ENCODE assay signal across 22 mouse cellular contexts in the genomic region with DNA sequence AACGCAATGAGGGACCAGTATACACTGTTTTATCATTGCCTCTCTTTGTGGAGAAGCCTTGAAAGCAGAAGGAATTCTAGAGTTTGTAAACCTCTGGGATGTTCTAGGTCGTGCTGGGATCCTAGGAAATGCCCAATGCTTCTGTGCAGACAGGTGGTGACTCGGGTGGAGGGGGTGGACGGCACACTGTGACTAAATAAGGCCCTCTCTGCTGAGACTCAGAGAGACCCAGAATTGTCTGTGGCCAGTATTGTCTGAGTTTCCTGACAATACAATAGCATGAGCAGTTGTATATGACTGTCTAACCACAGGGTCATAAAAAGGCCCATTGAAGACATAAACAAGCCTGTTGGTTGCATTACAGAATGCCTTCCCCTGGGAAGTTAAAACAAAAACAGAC.
"Had no signal": no experiment of that assay in that cellular context is flagged by ENCODE, and none has a peak within 500 bp of the region (broad histone marks: within the 10 kb centered on the region; RNA-seq: fewer than 3 reads in every experiment).

No protein-coding gene starts in this region.

- H3K4me2 ChIP-seq: intestine, embryonic 15.5 days; kidney, embryonic 15.5 days; limb, embryonic 12.5 days; limb, embryonic 15.5 days; liver, embryonic 11.5 days; midbrain, embryonic 12.5 days; neural tube, embryonic 12.5 days; neural tube, embryonic 15.5 days; stomach, embryonic 15.5 days had no signal

- H3K27ac ChIP-seq: intestine, embryonic 15.5 days; kidney, embryonic 15.5 days; left cerebral cortex, adult 2 months; limb, embryonic 12.5 days; limb, embryonic 15.5 days; liver, embryonic 14.5 days; midbrain, embryonic 12.5 days; neural tube, embryonic 12.5 days; neural tube, embryonic 15.5 days; stomach, embryonic 15.5 days had no signal

- H3K9ac ChIP-seq: intestine, embryonic 15.5 days; kidney, embryonic 15.5 days; limb, embryonic 12.5 days; limb, embryonic 15.5 days; liver, embryonic 14.5 days; liver, postnatal 0 days; midbrain, embryonic 12.5 days; neural tube, embryonic 12.5 days; neural tube, embryonic 15.5 days; stomach, embryonic 15.5 days had no signal

- H3K9me3 ChIP-seq: intestine, embryonic 15.5 days; kidney, embryonic 15.5 days; limb, embryonic 15.5 days; neural tube, embryonic 15.5 days; stomach, embryonic 15.5 days had no signal

- H3K27me3 ChIP-seq: intestine, embryonic 15.5 days; kidney, embryonic 15.5 days; limb, embryonic 12.5 days; limb, embryonic 15.5 days; neural tube, embryonic 12.5 days; neural tube, embryonic 15.5 days; stomach, embryonic 15.5 days had no signal

- ATAC-seq: intestine, embryonic 15.5 days; liver, postnatal 0 days; midbrain, embryonic 16.5 days had no signal

- H3K36me3 ChIP-seq: intestine, embryonic 15.5 days; kidney, embryonic 15.5 days; limb, embryonic 12.5 days; limb, embryonic 15.5 days; midbrain, embryonic 12.5 days; neural tube, embryonic 12.5 days; neural tube, embryonic 15.5 days; stomach, embryonic 15.5 days had no signal

- H3K4me3 ChIP-seq: intestine, embryonic 15.5 days; kidney, embryonic 15.5 days; left cerebral cortex, adult 2 months; limb, embryonic 12.5 days; limb, embryonic 15.5 days; midbrain, embryonic 12.5 days; neural tube, embryonic 12.5 days; neural tube, embryonic 15.5 days; stomach, embryonic 15.5 days had no signal

- DNase-seq: kidney, adult 11 months; kidney, adult 8-10 months; kidney, postnatal 10 days; kidney, postnatal 36 days; layer of hippocampus, postnatal 36 days; liver, postnatal 0 days; retina, postnatal 1 day; right cerebral cortex, postnatal 25 days; spleen, adult 18-20 months; thymus, postnatal 25 days had no signal
